Mouse (Mus musculus) megakaryocyte, embryonic 14.5 days (primary cell): ENCODE measurements around the gene Rapgef5. TPM values are rescaled to one million over a fixed set of nuclear protein-coding genes. Genes with fewer than 3 reads are reported as not detected.

Source experiments
- H3K27me3 ChIP-seq: replicated peaks from 2 replicates; pipeline ENCODE3; 2012; ENCODE audit warnings: inconsistent platforms
- H3K36me3 ChIP-seq: replicated peaks from 2 replicates; pipeline ENCODE3; 2012; ENCODE audit warnings: low read length, inconsistent platforms, mixed read lengths
- H3K4me1 ChIP-seq: 2 replicates; pipeline ENCODE4 v1.6.1; 2012; ENCODE audit warnings: inconsistent platforms
- H3K4me3 ChIP-seq: replicated peaks from 2 replicates; pipeline ENCODE3; 2012; ENCODE audit warnings: moderate library complexity, mild to moderate bottlenecking, inconsistent platforms
- H3K9me3 ChIP-seq: 2 replicates; pipeline ENCODE4 v1.6.1; 2012; ENCODE audit warnings: inconsistent platforms
- FLI1 ChIP-seq: IDR thresholded peaks from 2 replicates; pipeline ENCODE4 v1.6.1; 2012; ENCODE audit warnings: low read length, inconsistent platforms, mixed read lengths
- GATA1 ChIP-seq: IDR thresholded peaks from 3 replicates; pipeline ENCODE4 v1.6.1; 2012; ENCODE audit warnings: mixed read lengths, low read length, inconsistent platforms, borderline replicate concordance
- polyA plus RNA-seq: library from polyadenylated mRNA; stranded (reverse); fragments of >175 nt; gene quantifications from 2 replicates; pipeline ENCODE4 v1.2.3, GENCODE M21; 2012; ENCODE audit warnings: low replicate concordance; ENCODE audit not compliant: insufficient read depth

Gene Rapgef5
- polyA plus RNA-seq, 1 experiment, result not detected

GRCm38 (mm10) chr12:117592583-117592982 lies 76.3 kb downstream of the Rapgef5 start:
- no peaks in the 10 kb centered on the region for H3K27me3 ChIP-seq
- H3K36me3 ChIP-seq, result no peaks in the 10 kb centered on the region
- no peak for TF ChIP-seq FLI1
- H3K4me3 ChIP-seq, result no peak overlapping the region
- no peaks in the 10 kb centered on the region for H3K4me1 ChIP-seq
- H3K9me3 ChIP-seq, result peaks cover 8% of the 10 kb centered on the region

GRCm38 (mm10) chr12:117595179-117595578 lies 78.9 kb downstream of the Rapgef5 start:
- no peak overlapping the region for H3K4me3 ChIP-seq
- no peaks in the 10 kb centered on the region for H3K36me3 ChIP-seq
- no peak for TF ChIP-seq GATA1
- H3K9me3 ChIP-seq, result peaks cover 8% of the 10 kb centered on the region
- no peaks in the 10 kb centered on the region for H3K27me3 ChIP-seq
- H3K4me1 ChIP-seq, result no peaks in the 10 kb centered on the region

GRCm38 (mm10) chr12:117598190-117598589 lies 81.9 kb downstream of the Rapgef5 start:
- Histone ChIP-seq H3K4me3 (no peak overlapping the region), H3K27me3 (no peaks in the 10 kb centered on the region), H3K36me3 (no peaks in the 10 kb centered on the region), H3K9me3 (peaks cover 8% of the 10 kb centered on the region), H3K4me1 (no peaks in the 10 kb centered on the region)
- TF ChIP-seq FLI1 (no peak), GATA1 (no peak)

GRCm38 (mm10) chr12:117605966-117606365 lies 89.7 kb downstream of the Rapgef5 start:
- Histone ChIP-seq H3K4me3 (no peak overlapping the region), H3K4me1 (no peaks in the 10 kb centered on the region), H3K9me3 (peaks cover 6% of the 10 kb centered on the region; the same call in 1 of the 2 replicates), H3K27me3 (no peaks in the 10 kb centered on the region), H3K36me3 (no peaks in the 10 kb centered on the region)
- no peak for TF ChIP-seq GATA1

GRCm38 (mm10) chr12:117612715-117613114 lies 96.4 kb downstream of the Rapgef5 start:
- Histone ChIP-seq H3K27me3 (no peaks in the 10 kb centered on the region), H3K4me3 (no peak overlapping the region), H3K9me3 (no peaks in the 10 kb centered on the region), H3K36me3 (no peaks in the 10 kb centered on the region), H3K4me1 (no peaks in the 10 kb centered on the region)
- TF ChIP-seq FLI1 (no peak), GATA1 (no peak)

GRCm38 (mm10) chr12:117619523-117620023 lies 103.3 kb downstream of the Rapgef5 start:
- no peak for TF ChIP-seq GATA1
- TF ChIP-seq FLI1, result no peak
- Histone ChIP-seq H3K4me3 (no peak overlapping the region), H3K4me1 (no peaks in the 10 kb centered on the region), H3K36me3 (no peaks in the 10 kb centered on the region), H3K27me3 (no peaks in the 10 kb centered on the region), H3K9me3 (no peaks in the 10 kb centered on the region)

- H3K9me3 ChIP-seq, result no peaks in the 10 kb centered on the region
- no peak for TF ChIP-seq FLI1
- TF ChIP-seq GATA1, result no peak
- no peaks in the 10 kb centered on the region for H3K36me3 ChIP-seq
- H3K4me3 ChIP-seq, result no peak overlapping the region
- no peaks in the 10 kb centered on the region for H3K4me1 ChIP-seq
- no peaks in the 10 kb centered on the region for H3K27me3 ChIP-seq
Observed at GRCm38 (mm10) chr12:117622972-117623371, 106.7 kb downstream of the Rapgef5 start.

GRCm38 (mm10) chr12:117627311-117627710 lies 111.0 kb downstream of the Rapgef5 start:
- Histone ChIP-seq H3K9me3 (no peaks in the 10 kb centered on the region), H3K4me3 (no peak overlapping the region), H3K27me3 (no peaks in the 10 kb centered on the region), H3K4me1 (no peaks in the 10 kb centered on the region), H3K36me3 (no peaks in the 10 kb centered on the region)
- TF ChIP-seq GATA1, result no peak
- TF ChIP-seq FLI1, result no peak

GRCm38 (mm10) chr12:117628321-117629093 lies 112.2 kb downstream of the Rapgef5 start:
- no peak for TF ChIP-seq GATA1
- no peak for TF ChIP-seq FLI1
- Histone ChIP-seq H3K4me3 (no peak overlapping the region), H3K9me3 (no peaks in the 10 kb centered on the region), H3K4me1 (no peaks in the 10 kb centered on the region), H3K36me3 (no peaks in the 10 kb centered on the region), H3K27me3 (no peaks in the 10 kb centered on the region)

GRCm38 (mm10) chr12:117632133-117632532 lies 115.9 kb downstream of the Rapgef5 start:
- Histone ChIP-seq H3K4me3 (no peak overlapping the region), H3K4me1 (no peaks in the 10 kb centered on the region), H3K36me3 (no peaks in the 10 kb centered on the region), H3K9me3 (no peaks in the 10 kb centered on the region), H3K27me3 (no peaks in the 10 kb centered on the region)
- TF ChIP-seq FLI1 (no peak), GATA1 (no peak)
